Mouse (Mus musculus) kidney, postnatal 36 days (tissue): Measurements from ENCODE around the gene Akap8l.

Experiments used
- DNase-seq, 2 experiments: peaks; one replicate each; pipeline ENCODE4 v3.0.0; 2021 to 2022; ENCODE audit warnings: mixed read lengths in 2 of 2

Gene Akap8l

DNA sequence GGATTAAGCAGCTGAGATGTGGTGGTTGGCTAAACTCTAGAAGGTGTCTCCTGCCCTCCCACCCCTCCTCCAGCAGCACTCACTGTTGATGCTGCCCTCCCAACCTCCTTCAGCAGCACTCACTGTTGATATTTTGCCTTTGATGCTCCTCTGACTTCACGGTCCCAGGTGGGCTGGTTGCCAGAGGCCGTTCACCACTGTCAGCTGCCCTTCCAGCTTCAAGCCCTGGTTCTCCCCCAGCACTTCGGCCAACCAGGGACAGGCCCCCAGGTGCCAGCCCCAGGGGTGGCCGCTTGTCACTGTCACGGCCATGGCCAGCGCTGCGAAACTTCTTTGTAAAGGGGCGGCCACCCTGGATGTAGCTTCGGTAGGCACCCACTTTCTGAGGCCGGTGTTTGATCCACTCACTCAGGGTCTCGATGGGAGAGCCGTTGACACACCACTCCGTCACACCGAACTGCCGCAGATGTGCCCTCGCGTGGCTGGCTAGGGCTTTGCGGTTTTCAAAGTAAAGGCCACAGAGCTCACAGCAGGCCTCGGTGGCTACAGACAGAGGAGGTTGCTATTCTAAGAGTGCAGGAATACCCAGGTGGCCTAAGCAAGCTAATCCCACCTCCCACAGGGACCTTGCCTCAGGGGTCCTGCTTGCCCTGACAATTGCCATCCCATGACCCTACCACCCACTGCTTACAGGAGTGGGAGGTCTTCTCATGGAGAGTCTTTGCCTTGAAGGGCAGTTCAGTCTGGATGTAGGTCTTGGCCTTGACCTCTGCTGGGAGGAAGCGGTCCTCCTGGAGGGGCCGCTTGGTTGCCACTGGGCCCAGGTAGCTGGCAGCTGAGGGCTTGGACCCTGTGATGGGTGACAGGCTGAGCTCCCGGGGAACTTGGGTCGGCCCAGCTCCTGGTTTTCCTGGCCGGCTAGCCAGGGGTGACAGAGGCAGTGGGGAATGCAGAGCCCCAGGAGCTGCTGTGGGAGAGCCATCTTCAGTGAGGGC is 6.7 kb upstream of the Akap8l start:
- DNase-seq, result no peak

GRCm38 (mm10) chr17:32356281-32356680 is 5.9 kb upstream of the Akap8l start:
- DNase-seq, result no peak

GRCm38 (mm10) chr17:32355031-32355430 is 4.6 kb upstream of the Akap8l start:
- DNase-seq, result no peak

GRCm38 (mm10) chr17:32354211-32354610 is 3.8 kb upstream of the Akap8l start:
- DNase-seq, result no peak

DNA sequence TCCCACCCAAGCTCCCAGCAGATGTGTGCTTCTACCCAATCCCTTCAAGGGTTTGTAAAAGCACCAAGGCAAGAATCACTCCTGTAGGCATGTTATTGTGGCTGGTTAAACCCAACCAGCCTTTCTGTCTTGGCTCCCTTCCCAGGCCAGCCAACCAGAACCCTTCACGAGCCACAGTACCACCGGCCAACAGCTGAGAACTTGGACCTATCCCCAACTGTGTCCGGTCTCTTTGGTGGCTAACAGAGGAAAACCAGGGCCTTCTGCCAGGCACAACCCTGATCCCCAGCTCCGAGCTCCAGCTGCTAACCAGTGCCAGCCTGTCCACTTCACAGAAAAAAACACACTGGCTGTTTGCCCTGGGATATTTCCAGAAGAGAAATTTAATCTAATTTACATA is 3.3 kb upstream of the Akap8l start:
- DNase-seq, result peak; percentile 94 to 96

- no peak for DNase-seq
Measured at GRCm38 (mm10) chr17:32351726-32352125, 1.3 kb upstream of the Akap8l start.

DNA sequence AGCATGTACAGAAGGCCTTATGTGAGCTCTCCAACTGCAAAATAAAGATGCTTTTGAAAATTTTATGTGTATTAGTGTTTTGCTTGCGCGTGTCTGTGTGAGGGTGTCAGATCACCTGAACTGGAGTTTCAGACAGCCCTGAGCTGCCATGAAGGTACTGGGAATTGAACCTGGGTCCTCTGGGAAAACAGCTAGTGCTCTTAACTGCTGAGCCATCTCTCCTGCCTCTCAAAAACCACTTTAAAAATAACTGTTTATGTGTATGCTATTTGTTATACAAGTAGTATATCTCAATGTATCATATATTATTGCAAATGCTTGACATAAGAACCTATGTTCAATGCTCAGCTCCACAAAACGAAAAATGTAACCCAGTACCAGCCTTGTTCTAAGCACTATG is 862 bp upstream of the Akap8l start:
- no peak for DNase-seq

DNA sequence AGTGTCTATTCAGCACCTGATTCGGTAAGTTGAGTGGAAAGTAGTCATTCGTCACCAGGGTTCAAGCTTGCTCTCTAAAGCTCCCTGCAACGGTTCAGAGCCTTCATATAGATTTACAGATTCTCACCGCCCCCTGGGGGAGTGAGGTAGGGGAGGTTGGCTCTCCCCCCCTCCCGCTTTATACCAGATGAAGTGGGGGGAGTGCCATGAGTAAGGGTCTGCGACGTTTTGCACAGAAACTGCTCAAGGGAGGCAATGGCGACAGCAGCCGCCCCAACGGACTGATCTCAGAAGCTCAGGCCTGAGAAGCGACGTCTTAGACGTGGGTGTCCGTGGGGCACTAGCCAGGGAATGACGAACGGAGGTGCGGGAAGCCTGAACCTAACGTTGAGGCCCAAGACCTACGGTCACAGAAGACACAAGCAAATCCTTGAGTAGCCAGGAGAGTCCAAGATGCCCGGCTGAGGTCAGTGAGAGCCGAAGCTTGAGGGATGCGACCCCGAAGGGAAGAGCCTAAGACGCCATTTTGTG is 491 bp downstream of the Akap8l start:
- DNase-seq, result no peak

GRCm38 (mm10) chr17:32349037-32349732 is 1.2 kb downstream of the Akap8l start:
- peak in 1 of 2 experiments; percentile 42 for DNase-seq

DNA sequence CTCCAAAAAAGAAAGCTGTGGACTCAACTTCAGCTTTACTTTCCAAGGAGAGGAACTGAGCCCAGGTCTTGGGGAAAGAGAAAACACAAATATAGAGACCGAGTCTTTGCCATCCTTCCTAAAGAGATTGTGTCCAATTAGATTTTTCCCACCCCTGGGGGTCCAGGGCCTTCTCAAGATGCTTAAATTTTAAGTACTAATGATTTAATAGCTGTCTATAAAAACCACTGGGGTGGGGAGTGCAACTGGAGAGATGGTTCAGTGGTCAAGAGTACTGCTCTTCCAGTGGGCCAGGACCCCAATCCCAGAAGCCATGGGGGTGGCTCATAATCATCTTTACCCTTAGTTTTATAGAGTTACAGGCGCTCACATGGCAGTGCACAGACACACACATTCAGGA is 2.0 kb downstream of the Akap8l start:
- DNase-seq, result no peak

DNA sequence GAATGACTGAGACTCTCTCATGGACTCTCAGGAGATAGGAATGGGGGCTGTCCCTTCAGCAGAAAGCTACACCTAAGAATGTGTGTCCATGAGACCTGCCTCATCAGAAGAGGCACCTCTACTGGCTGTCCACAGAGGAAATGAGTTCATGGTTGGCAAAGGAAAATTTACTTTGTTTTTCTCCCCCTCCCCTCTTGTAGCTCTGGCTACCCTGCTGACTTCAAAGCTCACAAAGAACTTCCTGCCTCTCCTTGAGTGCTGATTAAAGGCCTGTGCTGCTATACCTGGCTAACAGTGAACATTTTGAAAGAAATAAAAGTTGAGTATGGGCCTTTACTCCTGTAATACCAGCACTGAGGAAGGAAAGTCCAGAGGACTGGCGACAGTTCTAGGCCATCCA is 9.3 kb downstream of the Akap8l start:
- DNase-seq, result no peak

DNA sequence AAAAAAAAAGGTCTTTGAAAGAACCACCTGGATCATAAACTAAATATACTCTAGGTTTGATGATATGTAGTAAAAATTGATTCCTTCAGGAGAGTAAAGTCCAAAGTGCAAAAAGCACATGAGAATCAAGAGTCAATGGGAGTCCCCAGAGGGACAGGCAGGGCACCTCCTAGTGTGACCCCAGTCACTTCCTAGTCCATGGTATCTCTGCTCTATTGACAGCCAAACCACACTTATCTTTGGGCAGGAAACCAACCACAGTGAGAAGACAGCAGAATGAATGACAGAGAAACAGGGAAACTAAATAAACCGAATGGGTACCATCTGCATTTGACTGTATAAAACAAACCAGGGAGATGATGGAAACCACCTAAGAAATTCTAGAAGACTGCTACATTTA is 10.3 kb downstream of the Akap8l start:
- DNase-seq, result no peak

GRCm38 (mm10) chr17:32335869-32336268 is 14.5 kb downstream of the Akap8l start:
- no peak for DNase-seq

GRCm38 (mm10) chr17:32334921-32335320 is 15.5 kb downstream of the Akap8l start:
- no peak for DNase-seq

DNA sequence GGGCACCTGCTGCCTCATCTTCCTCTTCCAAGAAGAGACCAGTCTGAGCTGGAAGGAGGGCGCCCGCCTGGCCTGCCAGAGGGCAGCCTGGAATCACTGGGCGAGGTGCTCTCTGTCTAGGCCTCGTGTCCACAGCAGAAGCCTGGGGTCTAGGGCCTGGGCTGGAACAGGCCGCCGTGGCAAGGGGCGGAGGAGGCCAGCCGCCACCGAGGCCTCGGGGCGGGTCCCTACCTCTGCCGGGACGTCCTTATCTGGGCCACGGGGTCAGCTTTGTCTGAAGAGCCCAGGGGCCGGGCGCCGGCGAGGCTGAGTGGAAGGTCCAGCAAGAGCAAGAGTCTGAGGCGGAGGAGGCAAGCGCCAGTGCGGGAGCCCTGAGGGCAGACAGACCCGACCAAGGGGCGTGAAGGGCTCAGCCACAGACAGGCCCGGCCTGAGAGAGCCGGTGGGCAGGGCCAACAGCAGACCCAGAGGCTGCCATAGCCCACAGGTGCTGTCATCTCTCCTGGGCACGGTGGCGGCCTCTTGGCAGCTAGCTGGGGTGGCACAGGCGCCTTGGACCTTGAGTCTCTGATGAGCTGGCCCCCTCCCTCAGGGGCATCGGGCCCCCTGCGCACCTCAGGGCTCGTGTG is 16.6 kb downstream of the Akap8l start:
- DNase-seq, result peak in 1 of 2 experiments; percentile 23

- no peak for DNase-seq
Measured at GRCm38 (mm10) chr17:32327501-32327900, 22.9 kb downstream of the Akap8l start.

GRCm38 (mm10) chr17:32322809-32323208 is 27.6 kb downstream of the Akap8l start:
- no peak for DNase-seq

DNA sequence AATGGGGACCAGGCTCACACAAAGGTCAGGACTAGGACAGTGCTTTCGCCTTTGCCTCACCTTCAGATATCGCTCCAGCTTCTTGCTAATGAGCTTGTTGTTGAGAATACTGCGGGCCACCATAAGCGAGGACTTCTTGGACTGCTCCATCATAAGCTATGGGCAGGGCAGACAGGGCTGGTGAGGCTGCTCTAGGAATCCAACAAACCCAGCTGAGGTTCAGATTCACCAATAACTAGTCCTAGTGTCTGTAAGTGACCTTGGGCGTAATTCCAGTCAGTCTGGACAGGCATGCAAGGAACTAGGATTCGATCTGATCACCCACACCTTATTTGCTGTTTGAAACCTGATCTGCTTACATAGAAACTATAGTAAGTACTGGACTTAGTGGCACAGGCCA is 28.6 kb downstream of the Akap8l start:
- peak in 1 of 2 experiments; percentile 17 for DNase-seq

DNA sequence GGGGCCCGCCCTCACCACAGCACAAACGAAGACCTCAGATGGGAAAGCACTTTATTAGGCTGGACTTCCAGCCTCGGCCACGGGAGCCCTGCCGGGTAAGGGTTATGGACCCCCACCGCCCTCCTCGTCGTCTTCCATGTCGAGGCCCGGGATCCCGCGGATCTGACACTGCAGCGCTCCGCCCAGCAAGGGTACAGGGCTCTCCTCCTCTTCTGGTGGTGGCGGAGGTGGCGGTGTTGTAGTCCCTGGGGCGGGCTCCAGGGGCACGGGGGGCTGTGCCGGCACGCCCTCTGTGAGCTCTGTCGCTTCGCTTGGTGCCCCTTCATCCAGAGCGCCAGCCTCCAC is 29.0 kb downstream of the Akap8l start:
- DNase-seq, result no peak

GRCm38 (mm10) chr17:32320597-32321389 is 29.6 kb downstream of the Akap8l start, which contains the start of gene Akap8:
Gene Akap8, minus strand, starts transcription at chr17:32321238.
- DNase-seq, result peak; percentile 98 to 99

DNA sequence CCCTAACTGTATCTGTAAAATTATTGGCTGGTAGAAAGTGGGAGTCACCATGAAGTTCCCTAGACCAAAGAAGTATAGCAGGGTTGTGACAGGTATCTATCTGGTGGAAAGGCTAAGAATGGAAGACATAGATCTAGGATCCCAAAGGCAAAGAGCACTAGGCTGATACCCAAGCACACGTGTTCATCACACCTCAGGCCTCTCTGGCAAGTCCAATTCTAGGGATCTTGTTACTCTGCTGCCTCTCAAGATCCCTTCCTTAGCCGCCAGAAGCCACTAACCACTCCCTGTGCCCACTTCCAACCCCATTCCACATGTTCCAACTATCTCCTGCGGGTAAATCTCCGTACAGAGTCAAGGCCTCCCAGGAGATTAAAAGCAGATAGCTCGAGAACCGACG is 30.5 kb downstream of the Akap8l start:
- DNase-seq, result peak in 1 of 2 experiments; percentile 19

GRCm38 (mm10) chr17:32317708-32318107 is 32.7 kb downstream of the Akap8l start:
- DNase-seq, result no peak
